Comparison of ENCODE assay signal across 15 mouse cellular contexts in genomic region chr5:43542246-43542845, GRCm38 (mm10). TPM values are rescaled to one million over a fixed set of nuclear protein-coding genes. Genes with fewer than 3 reads are reported as not detected.
DNase-seq lines count a peak whose midpoint lies in the region; ATAC-seq lines count a peak whose summit lies in the region.
"Had no signal": no experiment of that assay in that cellular context is flagged by ENCODE, and none has a peak within 500 bp of the region (broad histone marks: within the 10 kb centered on the region; RNA-seq: fewer than 3 reads in every experiment).

No protein-coding gene starts in this region.

- 58% methylated on average over 7 of the region's 7 CpGs for WGBS in forebrain, embryonic 16.5 days

- no peak overlapping the region for H3K4me3 ChIP-seq in forebrain, embryonic 16.5 days (replicated peaks; ENCODE audit: low read length)
- H3K4me3 ChIP-seq: embryonic facial prominence, embryonic 12.5 days; forebrain, embryonic 13.5 days had no signal

- no peak overlapping the region for H3K9ac ChIP-seq in forebrain, embryonic 16.5 days (replicated peaks; ENCODE audit: low read depth, low read length)
- H3K9ac ChIP-seq: embryonic facial prominence, embryonic 12.5 days; forebrain, embryonic 13.5 days had no signal

- no peaks in the 10 kb centered on the region for H3K36me3 ChIP-seq in forebrain, embryonic 16.5 days (ENCODE audit: control insufficient read depth, insufficient read depth)

- H3K27me3 ChIP-seq in forebrain, embryonic 16.5 days (replicated peaks; ENCODE audit: control insufficient read depth, insufficient read depth, low read length) = no peaks in the 10 kb centered on the region
- H3K27me3 ChIP-seq: embryonic facial prominence, embryonic 12.5 days; forebrain, embryonic 13.5 days had no signal

- intact Hi-C loops in heart, postnatal 25 days (cut with DNase I) = no loop called here

- DNase-seq in cerebellum, postnatal 10 days = peak; percentile 17 to 39
- DNase-seq in cerebellum, adult 18-20 months = no peak
- peak; percentile 30 for DNase-seq in layer of hippocampus, adult 9-10 months (ENCODE audit: low spot score)
- DNase-seq in liver = peak; percentile 13
- peak; percentile 62 for DNase-seq in right cerebral cortex, postnatal 14 days
- DNase-seq in heart, adult 9 months (ENCODE audit: low spot score in 2 of 2) = no peak
- no peak for DNase-seq in heart, postnatal 25 days (ENCODE audit: low spot score)
- DNase-seq: cerebellum, adult 9-10 months; heart, adult 18-20 months; kidney, adult 11 months had no signal

- H3K4me1 ChIP-seq in forebrain, embryonic 16.5 days (replicated peaks; ENCODE audit: control insufficient read depth, insufficient read depth, low read length) = no peaks in the 10 kb centered on the region
- H3K4me1 ChIP-seq: forebrain, embryonic 13.5 days had no signal

- no peak for ATAC-seq in forebrain, embryonic 16.5 days
- ATAC-seq: forebrain, embryonic 13.5 days had no signal

- no peak overlapping the region for H3K4me2 ChIP-seq in forebrain, embryonic 16.5 days (ENCODE audit: low read length)
- H3K4me2 ChIP-seq: embryonic facial prominence, embryonic 12.5 days; forebrain, embryonic 13.5 days had no signal

- peaks cover 3% of the 10 kb centered on the region; the same call in 1 of the 2 replicates for H3K9me3 ChIP-seq in forebrain, embryonic 16.5 days (ENCODE audit: control insufficient read depth, low read length)

- H3K27ac ChIP-seq in forebrain, embryonic 16.5 days (ENCODE audit: low read length) = no peak overlapping the region
- H3K27ac ChIP-seq: embryonic facial prominence, embryonic 12.5 days; forebrain, embryonic 13.5 days had no signal

RNA-seq across cellular contexts. Expression of gene C1qtnf7, which starts 27.0 kb away (rescaled TPM):
- polyA plus RNA-seq in forebrain, embryonic 16.5 days (2015; fragmentation: Nextera tagmentation; extraction: Ambion mirVana) = 0.95 and 1.5 TPM in 2 replicates
- 10 to 100 TPM in 1 of 2 experiments, 1 to 10 TPM in 1; 6.0 to 11.4 TPM for total RNA-seq in heart, postnatal 25 days (2021)
- total RNA-seq: hematopoietic stem cell, adult 5-6 weeks; monocyte, adult 5-6 weeks had no signal

Comparison
In these comparisons a context has a peak if more than half of its experiments do, and no peak if none do; other contexts are left out.
1. DNase-seq: peak in cerebellum, postnatal 10 days (2 of 2), layer of hippocampus, adult 9-10 months (single experiment), liver (single experiment) and right cerebral cortex, postnatal 14 days (single experiment); none in cerebellum, adult 18-20 months (0 of 2), heart, adult 9 months (0 of 2) and heart, postnatal 25 days (single experiment).